Mouse (Mus musculus): ENCODE results near the gene Mtf1.

Gene Mtf1

DNA sequence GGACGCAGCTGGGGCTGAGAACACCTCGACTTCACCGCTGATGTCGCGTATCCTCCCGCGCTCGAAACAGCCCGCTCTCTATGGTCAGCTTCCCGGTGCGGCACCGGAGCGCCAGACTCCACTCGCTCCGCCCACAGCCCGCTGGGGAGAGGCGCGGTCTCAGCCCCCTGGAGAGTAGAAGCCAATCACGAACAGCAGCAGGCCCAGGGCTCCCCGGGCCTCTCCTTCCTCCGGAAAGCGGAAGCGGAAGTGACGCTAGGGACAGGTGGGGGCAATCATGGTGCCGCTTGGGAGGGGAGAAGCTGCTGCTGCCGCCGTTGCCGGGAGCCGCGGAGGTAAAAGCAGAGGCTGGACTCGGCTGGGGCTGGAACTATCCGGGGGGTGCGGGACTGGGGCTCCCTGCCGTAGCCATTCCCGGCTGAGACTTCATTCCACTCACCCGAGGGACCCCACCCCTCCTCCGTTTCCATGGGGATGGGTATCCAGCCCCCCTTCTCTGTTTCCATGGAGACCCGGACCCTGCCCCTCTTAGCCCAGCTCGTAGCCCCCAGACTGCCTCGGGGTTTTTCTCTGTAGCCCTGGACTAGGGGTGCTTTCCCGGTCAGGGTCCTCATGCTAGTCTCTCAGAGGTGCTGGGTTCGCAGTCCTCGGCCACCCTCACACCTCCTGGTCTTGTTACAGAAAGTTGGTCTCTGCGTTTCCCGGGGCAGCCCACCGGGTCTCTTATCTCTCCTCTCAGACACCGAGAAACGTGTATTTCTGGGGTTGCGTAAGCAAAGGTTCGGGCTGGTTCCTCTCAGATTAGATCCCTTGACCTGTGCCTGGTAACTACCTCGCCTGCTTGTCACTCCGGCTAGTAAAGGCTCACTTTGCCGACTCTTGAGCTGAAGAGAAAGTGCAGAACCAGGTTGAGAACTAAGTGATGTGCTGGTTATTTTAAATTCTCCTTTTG is 681 bp downstream of the Mtf1 start:
- DNase-seq, result peak; percentile 98

DNA sequence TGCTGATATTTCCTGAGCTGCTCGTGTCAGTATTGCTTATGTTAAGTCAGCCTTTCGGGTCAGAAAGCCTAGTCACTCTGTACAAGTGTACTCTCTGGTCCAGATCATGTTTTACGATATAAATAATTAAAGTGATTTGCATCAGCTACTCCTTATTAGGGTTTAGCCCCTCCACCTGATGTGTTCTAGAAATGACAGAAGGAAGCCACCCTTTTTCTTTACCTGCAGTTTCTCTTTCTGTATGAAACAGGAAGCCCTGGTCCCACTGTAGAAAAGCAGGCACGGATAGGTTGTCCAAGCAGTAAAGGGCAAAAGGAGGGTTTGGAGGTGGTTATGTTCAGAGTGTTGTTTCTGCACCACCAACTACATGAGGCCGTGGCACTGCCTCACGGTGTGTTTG is 1.5 kb downstream of the Mtf1 start:
- no peak for DNase-seq

DNA sequence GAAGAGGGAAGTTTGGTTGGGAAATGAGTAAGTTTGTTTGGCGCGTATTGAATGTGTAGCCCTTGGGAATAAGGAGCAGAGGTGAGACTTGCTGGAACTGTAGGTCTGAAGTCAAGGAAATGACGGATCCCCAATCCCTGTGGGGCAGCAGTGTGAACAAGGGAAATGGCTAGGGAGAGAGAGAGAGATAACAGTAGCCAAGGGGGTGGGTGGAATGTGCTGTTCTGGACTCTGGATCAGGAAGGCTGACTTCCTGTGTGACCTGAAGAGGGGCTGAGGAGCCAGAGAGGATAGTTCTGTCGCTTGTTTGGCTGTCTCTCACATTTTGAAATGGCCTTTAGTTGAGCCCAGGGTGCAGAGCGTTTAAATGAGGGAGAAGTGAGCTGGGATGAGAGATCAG is 6.6 kb downstream of the Mtf1 start:
- no peak for DNase-seq

DNA sequence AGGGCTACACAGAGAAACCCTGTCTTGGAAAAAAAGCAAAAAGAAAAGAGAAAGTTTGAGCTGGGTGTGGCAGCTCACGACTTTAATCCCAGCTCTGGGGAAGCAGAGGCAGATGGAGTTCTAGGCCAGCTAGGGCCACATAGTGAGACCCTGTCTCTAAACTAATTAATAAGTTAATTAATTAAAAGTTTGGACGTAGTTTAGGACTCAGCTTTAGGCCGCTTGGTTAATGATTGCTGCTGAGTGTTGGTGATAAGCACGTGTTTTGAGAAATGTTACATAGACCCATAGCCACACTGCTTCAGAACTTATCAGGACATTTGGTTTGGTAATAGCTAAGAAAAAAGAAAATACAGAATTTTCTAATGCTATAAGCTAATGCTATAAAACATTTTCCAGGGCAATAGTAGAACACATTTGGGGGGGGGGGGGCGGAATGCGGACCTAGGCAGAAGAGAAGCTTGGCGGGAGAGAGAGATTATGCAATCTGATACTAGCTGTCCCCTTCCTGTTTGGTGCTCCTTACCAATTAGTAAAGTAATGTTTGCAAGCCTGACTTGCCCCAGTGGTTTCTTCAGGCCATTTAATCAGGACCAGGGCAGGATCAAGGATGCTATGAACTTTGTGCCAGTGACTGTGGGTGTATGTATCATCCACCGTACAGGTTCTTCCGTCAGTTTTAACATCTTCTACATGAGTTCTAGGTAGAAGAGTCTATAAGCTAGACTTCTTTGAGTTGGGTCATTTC is 7.4 kb downstream of the Mtf1 start:
- no peak for DNase-seq

DNA sequence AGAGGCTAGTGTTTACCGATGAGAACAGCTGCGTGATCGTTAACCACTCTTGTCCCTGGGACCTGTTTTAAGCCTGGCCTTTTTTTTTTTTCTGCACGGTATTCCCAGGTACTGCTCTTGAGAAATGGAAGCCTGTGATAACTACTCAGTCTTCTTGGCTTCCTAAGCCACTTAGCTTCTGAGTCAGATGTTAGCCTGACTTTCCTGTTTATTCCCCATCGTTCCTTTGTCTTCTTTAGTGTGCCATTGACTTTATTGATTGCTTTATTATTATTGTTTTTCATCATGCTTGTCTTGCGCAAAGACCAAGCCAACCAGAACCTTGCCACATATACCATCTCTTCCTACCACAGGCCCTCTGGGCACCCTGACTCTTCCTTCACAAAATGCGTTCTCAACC is 8.2 kb downstream of the Mtf1 start:
- DNase-seq, result no peak

DNA sequence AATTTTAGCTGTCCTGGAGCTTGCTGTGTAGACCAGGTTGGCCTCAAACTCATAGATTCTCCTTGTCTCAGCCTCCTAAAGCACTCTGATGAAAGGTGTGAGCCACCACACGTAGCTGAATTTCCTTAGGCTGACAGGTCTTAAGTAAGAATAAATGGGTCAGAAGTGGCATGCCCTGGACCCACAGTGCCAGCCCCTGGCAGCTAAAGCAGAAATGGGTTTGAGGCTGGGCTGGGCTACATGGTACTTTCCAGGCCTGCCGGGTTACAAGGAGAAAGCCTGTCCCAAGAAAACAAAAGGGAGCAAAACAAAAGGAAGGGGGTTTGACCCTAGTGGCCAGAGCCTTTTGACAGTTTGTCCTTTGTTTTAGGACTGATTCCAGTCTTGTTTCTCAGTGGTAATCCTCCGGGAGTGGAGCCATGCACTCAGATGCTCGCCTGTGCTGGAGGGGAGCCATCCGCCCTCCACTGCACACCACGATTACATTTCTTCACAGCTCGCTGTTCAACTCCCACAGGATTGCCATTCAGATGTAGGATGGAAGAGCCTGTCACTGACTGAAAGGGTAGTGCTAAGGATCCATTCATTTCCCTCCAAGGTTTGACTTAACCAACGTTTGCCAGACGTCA is 9.6 kb downstream of the Mtf1 start:
- no peak for DNase-seq

DNA sequence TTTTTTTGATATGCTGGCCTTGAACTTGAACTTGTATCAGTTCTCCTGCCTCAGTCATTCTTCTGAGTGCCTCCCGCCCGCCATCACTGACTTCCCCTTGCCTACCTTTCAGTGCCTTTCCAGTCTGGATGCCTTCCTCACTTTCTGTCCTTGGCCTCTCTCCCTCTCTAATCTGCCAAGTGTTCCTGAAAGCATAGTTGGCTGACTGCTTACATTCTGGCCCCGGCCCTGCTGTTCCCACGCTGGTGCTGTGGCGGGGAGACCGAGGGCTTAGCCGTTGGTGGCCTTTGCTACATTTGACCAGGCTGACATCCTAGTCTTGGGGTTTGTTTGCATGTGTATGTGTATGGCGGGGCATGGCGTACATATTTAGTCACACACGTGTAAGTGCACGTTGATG is 14.0 kb downstream of the Mtf1 start:
- DNase-seq, result no peak

DNA sequence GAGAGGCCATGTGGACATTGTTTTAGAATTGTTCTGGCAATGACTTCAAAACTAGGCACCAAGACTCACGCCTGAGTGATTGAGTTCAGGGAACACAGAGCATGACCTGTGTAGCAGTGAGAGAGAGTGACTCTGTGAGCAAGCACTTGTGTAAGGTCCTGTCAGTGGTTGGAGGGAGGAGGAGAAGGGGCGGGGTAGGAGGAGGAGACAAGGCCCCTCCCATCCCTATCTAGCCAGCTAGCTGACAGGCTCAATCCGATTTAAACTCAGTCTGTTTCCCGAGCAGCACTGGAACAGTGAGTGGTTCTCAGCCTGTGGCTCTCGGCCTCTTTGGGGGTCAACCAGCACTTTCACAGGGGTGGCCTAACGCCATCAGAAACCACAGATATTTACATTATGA is 15.9 kb downstream of the Mtf1 start:
- DNase-seq, result no peak

DNA sequence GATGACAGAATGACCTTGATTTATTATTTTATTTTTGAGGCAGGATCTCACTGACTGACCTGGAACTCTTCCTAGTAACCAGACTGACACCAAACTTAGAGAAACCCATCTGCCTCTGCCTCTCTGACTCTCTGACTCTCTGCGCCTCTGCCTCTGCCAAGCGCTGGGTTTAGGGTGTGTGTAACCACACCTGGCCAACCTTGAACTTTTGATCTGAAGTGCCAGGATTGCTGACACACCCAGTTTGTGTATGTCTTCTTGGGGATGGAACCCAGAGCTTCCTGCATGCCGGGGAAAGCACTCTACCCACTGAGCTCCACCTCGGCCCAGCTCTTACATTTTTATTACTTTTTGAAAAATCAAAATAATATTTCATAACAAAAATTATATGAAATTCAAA is 16.9 kb downstream of the Mtf1 start:
- DNase-seq, result no peak

DNA sequence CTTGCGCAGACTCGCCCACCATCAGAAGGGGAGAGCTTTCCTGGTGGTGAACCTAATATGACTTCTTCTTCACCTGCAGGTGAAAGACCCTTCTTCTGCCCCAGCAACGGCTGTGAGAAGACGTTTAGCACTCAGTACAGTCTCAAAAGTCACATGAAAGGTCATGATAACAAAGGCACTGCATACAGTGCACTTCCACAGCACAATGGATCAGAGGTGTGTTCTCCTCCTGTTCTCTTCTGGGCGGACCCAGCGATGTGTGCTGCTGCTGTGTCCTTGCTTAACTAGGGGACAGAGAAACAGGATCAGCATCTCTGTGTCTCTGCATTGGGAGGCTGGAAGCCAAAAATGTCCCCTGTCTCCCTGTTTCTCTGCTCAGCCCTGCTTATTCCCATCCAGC is 23.1 kb downstream of the Mtf1 start:
- DNase-seq, result no peak

DNA sequence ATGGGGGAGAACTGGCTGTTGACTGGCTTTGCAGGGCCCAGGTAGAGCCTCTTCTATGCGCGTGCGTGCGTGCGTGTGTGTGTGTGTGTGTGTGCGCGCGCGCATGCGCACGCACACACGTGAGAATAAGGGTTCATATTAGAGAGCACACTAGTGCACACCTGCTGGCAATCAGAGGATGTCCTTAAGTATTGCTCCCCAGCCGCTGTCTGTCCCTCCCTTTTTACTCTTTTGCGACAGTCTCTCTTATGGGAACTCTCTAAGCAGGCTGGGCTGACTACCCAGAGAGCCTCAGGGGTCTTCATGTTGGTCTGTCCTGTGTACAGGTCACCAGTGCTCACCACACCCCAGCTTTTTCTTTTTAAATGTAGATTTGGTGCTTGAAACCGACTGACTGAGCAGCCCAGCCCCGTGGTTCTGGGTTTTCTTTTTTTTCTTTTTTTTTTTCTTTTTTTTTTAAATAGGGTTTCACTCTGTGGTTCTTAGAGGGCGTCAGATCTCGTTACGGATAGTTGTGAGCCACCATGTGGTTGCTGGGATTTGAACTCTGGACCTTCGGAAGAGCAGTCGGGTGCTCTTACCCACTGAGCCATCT is 23.6 kb downstream of the Mtf1 start:
- DNase-seq, result no peak

DNA sequence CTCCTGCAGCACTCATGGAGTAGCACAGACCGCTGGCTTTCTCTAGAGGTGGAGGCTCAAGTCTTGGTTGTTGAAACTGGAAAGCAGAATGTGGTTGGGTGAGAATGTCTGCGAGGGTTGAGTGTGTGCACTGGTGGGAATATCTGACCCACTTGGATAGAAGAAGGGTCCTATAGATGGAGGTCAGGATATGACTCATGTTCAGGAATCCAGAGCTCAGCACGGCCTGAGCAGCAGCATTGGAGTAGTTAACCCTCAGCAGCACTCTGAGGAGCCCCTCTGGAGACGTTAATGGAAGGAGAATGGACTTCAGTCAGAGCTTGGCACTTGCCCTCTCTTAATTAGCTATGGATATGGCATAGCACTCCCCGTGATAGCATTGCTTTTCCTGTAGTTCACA is 27.8 kb downstream of the Mtf1 start:
- no peak for DNase-seq

DNA sequence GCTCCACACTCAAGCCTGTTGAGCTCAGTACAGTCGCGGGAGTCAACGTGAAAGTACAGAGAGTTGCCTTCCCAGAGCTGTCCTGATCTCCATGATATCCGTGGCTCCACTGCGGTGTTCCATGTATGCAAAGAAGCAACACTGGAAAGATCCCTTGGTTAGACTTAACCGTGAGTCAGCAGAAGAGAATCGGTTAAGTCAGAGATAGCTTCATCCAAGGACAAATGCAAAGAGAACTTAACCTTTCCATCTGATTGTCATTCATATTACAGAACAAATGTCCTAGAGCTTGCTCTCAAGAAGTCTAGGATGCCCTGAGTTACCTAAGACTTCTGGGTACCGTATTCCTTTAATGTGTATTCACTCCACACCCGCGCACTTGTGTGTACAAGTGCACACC is 30.9 kb downstream of the Mtf1 start:
- no peak for DNase-seq

DNA sequence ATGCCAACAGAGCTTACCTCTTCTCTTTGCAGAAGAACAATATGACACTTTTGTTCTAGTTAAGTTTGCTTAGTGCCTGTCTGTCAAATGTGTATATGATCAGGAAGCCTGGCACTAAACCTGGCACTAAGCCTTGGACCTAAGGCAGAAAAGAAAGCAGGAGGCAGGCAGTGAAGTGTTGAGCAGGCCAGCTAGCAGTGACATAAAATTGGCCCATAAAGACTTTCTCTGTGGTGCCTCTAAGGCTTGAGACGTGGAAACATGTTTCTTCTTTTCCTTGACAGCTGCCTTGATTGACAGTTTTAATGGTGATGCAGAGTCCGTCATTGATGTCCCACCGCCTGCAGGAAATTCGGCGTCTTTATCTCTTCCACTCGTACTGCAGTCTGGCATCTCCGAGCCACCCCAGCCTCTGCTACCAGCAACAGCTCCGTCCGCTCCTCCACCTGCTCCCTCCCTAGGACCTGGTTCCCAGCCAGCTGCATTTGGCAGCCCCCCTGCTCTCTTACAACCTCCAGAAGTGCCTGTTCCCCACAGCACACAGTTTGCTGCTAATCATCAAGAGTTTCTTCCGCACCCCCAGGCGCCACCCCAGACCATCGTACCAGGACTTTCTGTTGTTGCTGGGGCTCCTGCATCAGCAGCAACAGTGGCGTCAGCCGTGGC is 36.3 kb downstream of the Mtf1 start:
- no peak for DNase-seq

DNA sequence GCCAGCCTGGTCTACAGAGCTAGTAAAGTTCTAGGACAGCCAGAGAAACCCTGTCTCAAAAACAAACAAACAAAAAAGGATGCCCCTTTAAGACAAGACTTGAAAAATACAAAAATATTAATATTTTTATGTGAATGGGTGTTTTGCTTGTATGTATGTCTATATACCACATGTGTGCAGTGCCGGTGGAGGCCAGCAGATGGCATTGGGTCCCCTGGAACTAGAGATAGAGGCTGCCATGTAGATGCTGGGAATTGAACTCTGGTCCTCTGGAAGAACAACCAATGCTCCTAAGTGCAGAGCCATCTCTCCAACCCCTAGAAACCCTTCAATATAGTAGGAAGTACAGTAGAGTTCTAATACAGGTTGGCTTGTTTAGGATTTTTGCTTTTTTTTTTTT is 39.1 kb downstream of the Mtf1 start:
- DNase-seq, result no peak

DNA sequence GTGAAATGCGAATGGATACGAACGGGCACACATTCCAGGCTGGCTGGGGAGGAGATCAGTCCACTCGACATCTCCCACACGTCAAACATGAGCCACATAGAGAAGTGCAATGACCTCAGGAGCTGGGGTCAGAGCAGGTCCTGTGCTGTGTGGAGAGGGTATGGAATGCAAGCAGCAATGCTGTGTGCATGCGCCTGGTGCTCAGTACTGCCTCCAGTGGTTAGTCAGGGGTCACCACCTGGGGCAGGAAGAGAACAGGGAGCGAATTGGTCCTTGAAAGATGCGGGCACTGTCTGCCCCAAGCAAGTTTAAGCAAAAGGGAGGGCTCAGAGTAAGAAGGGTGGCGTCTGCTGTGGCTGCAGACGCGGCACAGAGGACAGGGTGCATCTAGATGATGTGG is 41.6 kb downstream of the Mtf1 start:
- peak; percentile 55 for DNase-seq

DNA sequence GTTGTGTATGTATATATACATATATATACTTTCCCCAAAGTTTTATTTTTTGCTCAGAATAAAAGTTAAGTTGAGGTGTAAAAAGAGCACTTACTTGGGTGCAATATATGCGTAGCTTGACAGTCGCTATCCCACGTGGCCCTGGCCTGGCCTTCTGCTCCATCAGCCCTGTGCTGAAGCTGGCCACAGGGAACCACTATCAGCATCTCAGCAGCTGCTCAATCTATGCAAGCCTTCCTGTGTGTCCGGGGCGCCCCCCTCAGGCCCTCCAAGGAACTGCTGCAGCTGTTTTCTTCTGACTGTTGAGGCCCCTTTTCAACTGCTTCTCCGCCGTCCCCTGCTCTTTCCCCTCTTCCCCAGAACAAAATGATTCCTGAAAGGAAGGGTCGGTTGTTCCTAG is 45.7 kb downstream of the Mtf1 start:
- peak; percentile 83 for DNase-seq

DNA sequence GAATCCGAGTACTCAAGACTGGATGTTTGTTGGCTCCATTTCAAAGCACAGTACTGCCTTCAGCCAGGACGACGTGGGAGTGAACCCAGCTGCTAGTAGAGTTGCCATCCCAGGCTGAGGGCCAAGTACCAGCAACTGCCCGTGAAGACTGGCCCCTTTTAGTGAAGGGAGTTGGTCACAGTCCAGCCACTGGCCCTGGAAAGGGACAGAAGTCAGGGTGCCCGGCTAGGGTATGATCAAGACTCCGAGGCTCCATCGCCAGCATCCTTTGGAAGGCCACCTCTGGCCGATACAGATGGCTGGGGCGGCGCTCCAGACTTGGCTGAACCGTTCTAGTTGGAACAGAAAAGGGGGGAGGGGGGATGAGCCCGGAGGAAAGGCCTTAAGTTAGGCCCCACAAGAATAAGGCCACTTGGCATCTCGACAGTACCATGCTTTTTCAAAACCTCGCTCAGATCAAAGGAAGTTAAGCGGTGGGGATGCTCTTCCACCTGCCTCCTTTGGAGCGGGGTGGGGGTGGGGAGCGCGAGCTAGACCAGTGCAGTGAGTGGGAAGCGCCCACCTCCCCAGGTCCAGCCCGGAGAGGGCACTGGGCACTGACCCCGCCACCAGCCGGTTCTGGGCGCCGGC is 47.8 kb downstream of the Mtf1 start:
- DNase-seq, result no peak

DNA sequence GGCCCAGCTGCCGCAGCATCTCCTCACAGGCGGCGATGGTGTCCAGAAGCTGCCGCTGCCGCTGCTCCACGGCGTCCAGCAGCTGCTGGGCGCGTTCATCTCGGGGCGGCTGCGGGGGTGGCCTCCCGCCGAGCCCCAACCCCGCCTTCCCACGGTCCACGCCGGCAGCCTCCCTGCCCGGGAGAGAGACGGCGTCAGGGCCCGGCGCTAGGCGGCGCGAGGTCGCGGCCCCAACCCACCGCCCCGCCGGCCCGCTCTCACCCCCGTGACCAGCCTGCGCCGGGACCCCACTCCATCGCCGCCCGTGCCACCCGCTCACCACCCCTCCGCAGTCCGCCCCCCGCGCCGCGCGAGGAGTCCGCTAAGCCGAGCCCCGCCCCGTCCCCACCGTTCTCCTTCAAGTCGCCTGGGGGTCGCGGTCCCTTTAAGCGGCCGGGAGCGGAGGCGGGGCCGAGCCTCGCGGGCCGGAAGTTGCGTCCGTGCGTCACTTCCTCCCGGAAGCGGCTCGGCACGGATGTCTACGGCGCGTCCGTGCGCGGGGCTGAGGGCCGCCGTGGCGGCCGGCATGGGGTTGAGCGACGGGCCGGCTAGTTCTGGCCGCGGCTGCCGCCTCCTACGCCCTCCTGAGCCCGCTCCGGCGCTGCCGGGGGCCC is 48.5 kb downstream of the Mtf1 start, which contains the start of gene Yrdc:
Yrdc (plus strand) TSS at position 419 of the 653 bp plus-strand sequence.
- peak; percentile 95 for DNase-seq

DNA sequence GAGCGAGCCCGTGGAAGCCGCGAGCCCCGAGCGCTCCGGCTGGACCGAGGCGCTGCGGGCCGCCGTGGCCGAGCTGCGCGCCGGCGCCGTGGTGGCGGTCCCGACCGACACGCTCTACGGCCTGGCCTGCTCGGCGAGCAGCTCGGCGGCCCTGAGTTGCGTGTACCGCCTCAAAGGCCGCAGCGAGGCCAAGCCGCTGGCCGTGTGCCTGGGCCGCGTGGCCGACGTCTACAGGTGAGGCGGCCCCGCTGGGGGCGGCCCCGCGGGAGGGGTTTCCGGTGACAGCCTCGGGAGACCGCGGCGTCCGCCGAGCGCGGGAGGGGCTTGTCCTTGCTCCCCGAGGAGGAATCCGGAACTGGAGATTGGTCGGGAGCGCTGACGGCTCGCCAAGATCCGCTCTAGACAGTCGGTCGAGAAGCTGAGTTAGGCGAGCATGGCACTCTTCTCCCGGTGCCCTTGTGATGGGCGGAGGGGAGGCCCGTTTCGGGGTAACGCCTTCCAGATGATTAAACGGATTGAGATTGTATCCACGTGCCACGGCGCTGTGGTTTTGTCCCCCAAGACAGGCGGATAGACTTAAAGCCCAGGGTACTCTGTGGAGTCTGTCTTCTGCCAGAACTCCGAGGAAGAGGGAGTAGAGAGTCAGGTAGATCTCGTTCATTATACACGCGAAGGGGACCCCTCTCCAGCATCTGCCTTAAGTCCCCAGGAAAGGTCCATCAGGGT is 49.2 kb downstream of the Mtf1 start, which contains the start of gene 1110065P20Rik:
1110065P20Rik (minus strand) TSS at position 264 of the 726 bp plus-strand sequence.
- peak; percentile 84 for DNase-seq

DNA sequence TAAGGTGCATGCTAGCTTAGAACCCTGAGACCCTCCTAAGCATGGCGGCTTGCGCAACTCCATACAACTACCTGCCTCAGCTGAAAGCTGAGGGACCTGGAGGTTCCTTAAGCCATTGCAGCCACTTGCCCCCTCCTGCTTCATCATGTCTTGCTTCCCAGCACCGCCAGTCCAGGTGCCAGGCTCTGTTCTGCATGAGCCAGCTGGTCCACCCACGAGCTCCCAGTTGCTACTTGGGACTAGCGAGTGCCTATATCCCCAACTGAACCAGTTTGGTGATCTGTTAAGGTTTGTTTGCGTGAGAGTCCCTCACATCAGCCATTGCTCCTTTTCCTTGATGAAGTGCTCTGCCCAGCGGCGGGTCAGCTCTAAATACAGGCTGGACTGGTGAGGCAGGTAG is 54.4 kb downstream of the Mtf1 start:
- DNase-seq, result no peak

All from thymus, postnatal 14 days (tissue).